Mouse (Mus musculus): Measurements from ENCODE around the gene Prkaa1.
"Not testable (repeated sequence)": the region's sequence is repeated elsewhere in the genome, so short reads cannot be mapped to it uniquely, and the experiment has no call there.

Prkaa1 gene

DNA sequence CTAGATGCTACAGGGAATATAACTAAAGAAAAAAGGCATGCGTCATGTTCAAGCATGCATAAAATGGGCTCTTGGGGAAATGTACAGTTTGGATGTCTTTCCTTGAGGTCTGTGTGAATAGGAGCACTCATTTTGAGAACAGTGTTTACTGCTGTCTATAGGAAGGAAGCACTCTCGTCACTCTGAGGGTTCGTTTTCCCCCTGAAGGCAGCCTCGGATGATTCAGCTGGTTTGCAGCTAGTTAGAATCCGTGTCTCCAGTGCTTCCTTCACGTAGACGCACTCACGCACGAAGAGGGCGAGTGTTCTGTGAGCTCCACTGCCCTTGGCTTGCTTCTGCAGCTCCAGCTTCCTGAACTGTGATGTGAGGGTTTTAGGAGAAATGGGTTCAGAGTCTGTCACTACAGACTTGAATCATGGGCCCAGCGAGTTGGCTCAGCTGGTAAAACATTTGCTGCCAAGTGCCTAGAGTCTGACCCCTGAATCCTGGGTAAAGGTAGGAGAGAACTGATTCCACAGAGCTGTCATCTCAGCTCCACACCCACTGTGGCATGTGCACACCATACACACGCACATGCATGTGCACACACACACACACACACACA, 29.7 kb downstream of the Prkaa1 start:
- no peak for DNase-seq

- peak; percentile 50 to 57 for DNase-seq
Measured at GRCm38 (mm10) chr15:5184668-5185330, 41.1 kb downstream of the Prkaa1 start.

GRCm38 (mm10) chr15:5185366-5186292, 42.0 kb downstream of the Prkaa1 start, which contains the start of gene Ttc33:
Ttc33 (plus strand) TSS chr15:5185525.
- DNase-seq, result peak; percentile 89 to 90

DNA sequence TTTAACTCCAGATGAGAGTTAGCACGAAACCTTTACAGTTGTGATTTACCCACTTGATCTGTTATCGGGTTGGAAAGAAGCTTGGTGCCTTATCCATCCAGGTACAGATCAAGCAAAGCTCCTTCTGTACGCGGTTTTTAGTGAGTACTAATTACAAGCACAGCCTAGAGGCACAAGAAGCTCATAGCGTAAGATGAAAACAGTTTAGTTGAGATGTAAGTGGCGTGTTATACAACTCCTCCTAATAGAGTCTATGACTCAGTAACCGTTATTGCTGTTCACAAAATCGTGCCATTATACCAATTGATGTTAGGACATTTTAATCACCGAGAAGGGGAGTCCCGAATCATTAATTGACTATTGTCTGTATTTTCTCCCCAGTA, 42.6 kb downstream of the Prkaa1 start:
- no peak for DNase-seq

GRCm38 (mm10) chr15:5187116-5187515, 43.5 kb downstream of the Prkaa1 start:
- DNase-seq, result no peak

DNA sequence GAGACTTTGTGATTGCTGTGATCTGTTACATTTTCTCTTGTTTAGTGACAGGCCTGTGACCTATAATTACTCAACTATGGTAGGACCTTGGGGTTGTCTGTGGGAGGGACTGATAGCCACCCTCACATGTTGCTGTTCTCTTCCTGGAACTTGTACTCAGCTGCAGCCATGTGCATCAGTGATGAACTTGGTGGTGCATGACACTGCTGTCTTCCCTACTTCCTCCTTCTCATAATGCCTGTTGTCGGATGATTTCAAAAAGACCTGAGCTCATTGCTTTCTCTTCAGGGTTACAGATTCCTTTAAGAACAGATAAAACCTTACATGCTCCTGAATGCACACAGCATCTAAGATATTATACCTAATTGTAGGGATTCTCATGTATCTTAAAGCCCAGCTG, 44.4 kb downstream of the Prkaa1 start:
- DNase-seq, result no peak

- peak; percentile 29 to 36 for DNase-seq
Measured at GRCm38 (mm10) chr15:5189504-5190093, 45.9 kb downstream of the Prkaa1 start.

- peak; percentile 10 to 18 for DNase-seq
Measured at GRCm38 (mm10) chr15:5193833-5194232, 50.2 kb downstream of the Prkaa1 start.

- no peak for DNase-seq
Measured at GRCm38 (mm10) chr15:5194446-5194845, 50.8 kb downstream of the Prkaa1 start.

DNA sequence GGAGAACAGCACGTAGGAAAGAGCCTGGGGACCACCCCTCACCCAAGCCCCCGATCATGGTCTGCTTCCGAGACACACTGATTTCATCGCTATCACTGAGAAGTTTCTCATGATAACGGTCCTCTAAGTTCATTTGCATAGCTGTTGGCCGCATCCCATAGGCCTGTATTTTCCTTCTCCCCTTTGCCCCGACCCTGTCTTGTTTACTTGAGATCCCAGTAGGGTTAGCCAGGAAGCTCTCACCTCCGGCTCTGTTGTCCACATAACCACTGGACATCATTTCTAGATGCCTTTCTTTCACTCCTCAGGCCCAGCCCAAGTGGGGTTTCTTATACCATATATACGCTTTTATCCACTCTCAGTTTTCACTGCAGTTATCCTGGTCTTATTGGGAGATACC, 51.3 kb downstream of the Prkaa1 start:
- no peak for DNase-seq

DNA sequence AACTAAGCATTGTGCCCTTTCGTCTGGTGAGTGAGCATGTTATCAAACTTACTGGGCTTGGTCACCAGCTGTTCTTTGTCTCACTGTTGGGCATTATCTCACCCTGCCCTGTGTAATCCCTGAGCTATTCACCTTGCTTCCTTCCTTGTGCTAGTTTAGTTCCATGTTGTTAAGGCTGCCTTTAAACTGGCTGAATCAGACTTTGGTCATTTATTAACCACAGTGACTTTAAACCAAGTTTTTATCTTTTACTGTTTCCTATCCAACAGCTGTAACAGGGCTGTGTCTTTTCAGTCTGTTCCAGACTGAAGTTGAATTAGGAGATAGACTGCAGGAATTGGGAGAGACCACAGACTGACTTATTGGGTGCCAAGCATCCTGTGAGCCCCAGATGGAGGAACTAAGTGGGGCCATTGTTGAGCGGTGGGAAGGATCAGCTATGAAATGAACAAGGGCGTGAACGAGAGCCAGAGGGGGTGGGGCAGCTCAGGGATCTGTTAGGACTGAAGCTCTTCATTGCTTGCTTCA, 52.4 kb downstream of the Prkaa1 start:
- peak in 1 of 2 experiments; percentile 21 for DNase-seq

- DNase-seq, result no peak
Measured at GRCm38 (mm10) chr15:5196691-5197090, 53.0 kb downstream of the Prkaa1 start.

GRCm38 (mm10) chr15:5205222-5205621, 61.6 kb downstream of the Prkaa1 start:
- DNase-seq, result no peak

DNA sequence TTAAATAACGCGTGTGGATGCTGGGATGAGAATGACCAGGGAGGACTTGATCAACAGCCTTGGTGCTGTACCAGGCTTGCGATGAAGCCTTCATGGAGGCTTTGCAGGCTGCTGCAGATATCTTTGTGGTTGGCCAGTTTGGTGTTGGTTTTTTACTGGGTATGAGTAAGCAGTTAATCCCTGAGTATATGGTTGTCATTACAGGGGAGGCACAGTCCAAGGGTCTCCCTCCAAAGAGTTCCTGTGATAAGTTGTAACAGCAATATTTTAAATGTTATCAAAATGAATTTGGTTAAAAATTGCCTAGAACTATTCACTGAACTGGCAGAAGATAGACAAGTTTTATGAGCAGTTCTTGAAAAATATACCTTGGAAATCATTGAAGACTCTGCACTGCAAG, 65.5 kb downstream of the Prkaa1 start:
- DNase-seq, result no peak

DNA sequence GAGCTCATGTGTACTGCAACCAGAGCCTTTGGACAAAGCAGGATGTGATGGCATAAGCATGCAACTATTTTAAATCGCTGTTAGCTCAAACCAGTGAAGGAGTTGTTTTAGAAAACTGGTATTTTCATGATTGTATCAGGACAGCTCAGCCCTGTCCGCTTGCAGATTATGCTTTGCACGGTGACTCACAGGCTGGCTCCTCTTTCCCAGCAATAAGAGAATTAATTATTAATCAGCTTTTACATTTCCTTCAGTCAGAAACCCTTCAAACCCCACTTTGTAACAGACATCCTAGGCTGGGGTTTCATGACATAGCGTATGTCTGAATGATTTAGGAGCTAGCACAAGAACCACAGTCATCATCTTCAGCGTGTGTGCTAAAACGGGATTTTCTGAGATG, 76.8 kb downstream of the Prkaa1 start:
- DNase-seq, result no peak

DNA sequence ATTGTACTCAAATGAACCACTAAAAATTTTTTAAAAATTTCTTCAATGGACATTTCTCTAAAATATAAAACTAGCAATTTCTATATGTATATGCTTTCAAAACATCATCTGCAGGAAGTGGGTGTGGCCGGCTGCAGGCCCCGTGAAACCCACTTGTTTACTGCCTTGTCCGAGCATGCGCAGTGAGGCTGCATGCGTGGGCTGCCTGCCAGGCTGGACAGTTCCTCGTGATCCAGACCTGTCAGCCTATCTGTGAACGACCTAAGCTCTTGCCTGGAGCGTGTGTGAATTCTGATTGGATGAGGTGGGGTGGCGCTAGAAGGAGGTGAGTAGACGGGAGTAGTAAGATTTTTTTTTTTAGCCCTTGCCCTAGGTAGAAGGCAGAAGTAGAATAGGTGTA, 87.1 kb downstream of the Prkaa1 start:
- DNase-seq, result not testable (repeated sequence)
